Mouse (Mus musculus) layer of hippocampus, adult 18-20 months (tissue): ENCODE results near the gene Cenpc1. TPM values are rescaled to one million over a fixed set of nuclear protein-coding genes. Genes with fewer than 3 reads are reported as not detected.

Source experiments
- DNase-seq, 2 experiments: peaks; one replicate each; pipeline ENCODE4 v3.0.0; 2022; ENCODE audit warnings: low spot score in 2 of 2
- long read RNA-seq: library from polyadenylated mRNA; stranded (forward); transcript quantifications from one replicate; pipeline ENCODE4 v2.0.0, GENCODE M21; 2021
- total RNA-seq, 2 experiments: library from RNA; stranded (reverse); gene quantifications; 2 replicates each; pipeline ENCODE4 v1.2.3; 2021

Cenpc1 gene
- 10 to 100 TPM; 21.4 TPM for total RNA-seq
- long read RNA-seq, partial matches to known transcripts: 1 of 12 reads
- long read RNA-seq, other reads (novel, unspliced or antisense): 7 of 12 reads

DNA sequence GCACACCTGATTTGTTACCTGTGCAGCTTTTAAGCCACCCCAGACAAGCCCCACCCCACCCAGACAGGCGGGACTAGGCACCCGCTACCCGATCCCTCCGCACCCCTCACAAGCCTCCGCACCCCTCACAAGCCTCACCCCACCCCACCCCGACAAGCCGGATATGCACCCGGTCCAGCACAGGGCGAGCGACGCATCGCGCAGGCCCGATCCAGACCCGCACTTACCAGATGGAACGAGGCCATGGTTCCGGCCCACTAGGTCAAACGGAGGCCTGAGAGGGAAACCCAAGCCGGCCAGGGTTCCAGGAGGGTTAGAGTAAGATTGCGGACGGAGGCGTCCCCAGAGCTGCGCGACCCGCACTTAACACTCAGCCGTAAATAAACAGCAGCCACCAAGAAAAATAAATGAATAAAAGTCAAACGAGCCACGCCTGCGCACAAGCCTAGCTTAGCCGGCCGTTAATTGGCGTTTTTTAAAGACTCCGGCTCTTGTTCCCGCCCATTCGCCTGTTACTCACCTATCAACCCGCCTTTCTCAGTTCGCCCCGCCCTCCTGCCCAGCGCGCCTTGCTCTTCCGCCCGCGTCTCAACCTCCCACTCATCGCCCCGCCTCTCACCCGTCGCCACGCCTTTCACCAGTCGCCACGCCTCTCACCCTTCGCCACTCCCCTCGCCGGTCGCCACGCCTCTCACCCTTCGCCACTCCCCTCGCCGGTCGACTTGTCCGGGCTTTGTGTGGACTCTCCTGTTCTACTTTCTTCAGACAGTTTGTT, at the start of gene Cenpc1:
Cenpc1 (minus strand) TSS at position 483 of the 775 bp plus-strand sequence.
- DNase-seq: peak; percentile 91 to 95

DNA sequence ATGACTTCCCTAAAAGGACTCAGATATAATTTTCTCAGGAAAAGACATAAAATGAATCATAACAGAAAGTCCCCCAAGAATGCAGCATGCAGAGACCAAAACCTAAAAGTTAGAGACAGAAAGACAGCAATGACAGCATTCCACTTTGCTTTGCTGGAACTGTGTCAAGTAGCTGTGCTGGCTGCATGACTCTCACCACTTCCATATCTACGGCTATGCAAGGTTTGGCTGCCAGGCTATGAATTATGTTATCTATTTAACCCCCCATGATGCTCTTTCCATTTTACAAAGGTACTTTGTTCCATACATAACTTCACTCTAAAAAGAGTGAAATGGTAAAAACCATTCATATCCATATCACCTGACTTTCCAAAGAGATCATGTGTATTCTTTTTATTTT, 48.6 kb upstream of the Cenpc1 start:
- DNase-seq: no peak

DNA sequence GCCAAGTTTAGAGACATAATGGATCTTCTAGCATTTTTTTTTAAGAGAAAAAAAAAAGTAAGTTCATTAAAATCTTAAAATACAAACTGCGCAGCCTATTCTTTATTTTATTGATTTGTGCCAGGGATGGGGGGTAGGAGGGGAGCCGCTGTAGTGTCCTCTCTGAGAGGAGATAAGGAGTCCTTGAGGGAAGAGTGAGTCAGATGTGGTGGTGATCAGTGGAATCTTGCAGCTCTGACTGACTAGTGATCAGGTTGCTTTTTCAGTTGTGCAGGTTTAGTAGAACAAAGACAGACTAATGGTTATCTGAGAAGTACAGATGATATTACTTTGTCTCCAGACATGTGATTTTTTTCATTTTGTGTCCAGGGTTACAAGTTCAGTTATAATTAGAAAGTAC, 47.7 kb upstream of the Cenpc1 start:
- DNase-seq: no peak

DNA sequence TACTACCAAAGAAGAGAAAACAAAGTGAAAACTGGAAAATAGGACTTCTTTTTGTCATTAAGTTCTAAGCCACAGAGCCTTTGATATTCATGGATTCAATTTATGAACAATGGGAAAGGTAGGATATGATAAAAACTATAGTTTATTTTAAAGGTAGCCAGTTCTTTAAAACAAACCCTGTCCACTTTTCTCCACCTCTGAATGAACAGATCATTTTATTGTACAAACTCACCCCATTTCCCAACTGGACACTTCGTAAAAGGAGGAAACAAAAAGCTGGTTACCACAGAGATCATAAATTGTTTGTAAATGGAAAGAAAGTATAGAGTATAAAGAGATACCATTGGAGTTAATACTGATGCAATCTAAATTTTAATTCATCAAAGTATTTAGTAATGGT, 45.7 kb upstream of the Cenpc1 start:
- DNase-seq: no peak

DNA sequence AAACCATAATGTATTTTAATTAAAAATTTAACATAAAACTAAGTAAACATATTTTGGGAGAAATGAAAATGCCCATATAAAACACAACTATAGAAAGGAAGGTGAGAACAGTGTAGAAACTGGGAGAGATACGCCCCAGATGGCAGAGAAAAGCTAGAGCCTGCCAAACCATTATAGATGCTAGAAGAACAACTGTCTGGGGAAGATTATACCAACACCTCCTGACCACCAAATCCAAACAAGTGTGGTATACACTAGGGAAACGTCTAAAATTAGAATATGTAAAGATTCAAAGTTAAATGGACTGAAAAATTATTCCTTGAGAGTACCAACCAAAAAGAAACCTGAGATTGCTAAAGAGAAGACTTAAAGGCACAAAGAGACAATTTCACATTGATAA, 41.2 kb upstream of the Cenpc1 start:
- DNase-seq: no peak

DNA sequence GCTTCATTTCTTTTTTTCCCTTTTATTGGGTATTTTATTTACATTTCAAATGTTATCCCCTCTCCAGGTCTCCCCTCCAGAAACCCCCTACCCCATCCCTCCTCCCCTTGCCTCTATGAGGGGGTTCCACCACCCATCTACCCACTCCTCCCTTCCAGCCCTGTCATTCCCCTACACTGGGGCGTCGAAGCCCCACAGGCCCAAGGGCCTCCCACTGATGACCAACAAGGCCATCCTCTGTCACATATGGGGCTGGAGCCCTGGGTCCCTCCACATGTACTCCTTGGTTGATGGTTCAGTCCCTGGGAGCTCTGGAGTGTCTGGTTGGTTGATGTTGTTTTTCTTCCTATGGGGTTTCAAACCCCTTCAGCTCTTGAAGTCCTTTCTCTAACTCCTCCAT, 36.8 kb upstream of the Cenpc1 start:
- no peak for DNase-seq

DNA sequence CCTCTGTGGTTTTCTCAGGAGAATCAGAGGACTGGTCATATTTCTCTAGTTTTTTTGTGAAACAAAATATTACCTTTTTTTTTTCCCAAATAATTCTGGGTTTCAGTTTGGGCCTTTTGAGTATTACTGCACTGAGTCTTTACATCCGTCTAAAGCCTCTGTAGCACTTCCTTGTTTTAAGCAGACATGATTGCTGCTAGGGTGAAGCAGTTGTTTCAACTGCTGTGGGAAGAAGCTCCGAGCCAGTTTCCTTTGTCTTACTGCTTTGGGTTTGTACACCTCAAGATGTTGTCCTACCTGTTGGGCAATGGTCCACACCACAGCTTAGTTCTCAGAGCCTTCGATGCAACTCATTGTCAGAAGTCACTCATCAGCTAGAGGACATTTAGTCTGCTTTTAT, 35.2 kb upstream of the Cenpc1 start:
- DNase-seq: no peak

DNA sequence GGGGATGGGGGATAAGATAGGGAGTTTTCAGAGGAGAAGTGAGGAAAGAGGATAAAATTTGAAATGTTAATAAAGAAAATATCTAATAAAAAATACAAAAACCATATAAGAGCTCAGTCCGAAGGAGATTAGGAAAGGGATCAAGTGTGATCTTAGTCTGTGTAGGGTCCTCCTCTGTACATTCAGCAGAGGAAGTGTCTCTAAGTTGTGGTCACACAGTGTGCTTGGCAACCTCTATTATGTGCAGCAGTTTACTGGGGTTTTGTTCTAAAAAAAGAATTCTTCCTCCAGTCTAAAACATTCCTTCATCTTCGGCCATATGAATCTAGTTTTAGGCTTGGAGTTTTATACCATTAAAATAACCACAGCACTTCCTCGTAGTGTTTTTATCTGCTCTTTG, 33.6 kb upstream of the Cenpc1 start:
- DNase-seq: no peak

DNA sequence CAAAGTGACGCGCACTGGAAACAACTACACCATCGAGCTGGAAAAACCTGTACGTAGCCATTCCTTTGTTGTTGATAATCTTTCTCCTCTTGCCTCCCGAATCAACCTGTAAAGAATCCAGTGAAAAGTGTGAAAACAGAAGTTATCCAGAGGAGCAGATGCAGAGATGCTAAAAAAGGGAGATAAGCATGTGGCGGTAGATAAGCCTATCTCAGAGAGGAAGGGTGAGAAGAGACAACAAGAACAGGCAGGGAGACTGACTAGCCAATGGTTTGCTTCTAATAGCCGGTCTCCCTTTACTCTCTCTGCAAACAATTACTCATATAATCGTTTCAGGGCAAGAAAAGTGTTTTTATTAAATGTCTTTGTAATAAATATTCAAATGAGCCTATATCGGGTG, 29.4 kb upstream of the Cenpc1 start:
- DNase-seq: no peak

DNA sequence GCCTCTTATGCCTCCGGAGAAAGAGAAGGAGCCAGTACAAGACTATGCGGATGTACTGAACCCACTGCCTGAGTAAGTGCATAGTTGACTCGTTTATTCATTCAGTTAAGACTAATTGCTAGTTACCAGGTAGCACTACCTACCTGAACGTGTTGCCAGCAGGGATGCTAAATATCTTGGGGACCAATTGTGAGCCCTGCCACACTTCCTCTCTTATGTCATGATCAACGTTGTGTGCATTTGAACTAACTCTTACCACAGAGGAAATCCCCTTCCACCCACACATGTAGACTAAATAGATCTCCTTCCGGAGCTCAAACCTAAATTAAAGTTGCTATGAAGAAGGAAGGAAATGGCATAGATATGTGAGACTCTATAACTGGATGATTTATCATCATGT, 21.4 kb upstream of the Cenpc1 start:
- DNase-seq: no peak

DNA sequence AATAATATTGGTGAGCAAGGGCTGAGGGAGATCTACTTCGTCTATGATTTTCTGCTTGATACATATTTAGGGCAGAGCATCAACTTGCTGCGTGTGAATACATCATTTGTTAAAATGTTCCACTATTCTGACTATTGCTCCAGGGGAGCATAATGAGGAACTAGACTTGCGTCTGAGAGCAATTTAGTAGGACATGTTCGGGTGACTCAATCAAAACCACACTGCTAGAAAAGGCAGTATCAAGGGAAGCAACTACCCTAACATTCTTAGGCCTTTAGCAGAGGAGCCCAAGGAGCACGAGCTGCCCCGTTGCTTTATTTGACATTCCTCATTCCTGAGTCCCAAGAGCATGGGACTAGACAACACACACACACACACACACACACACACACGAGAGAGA, 19.6 kb upstream of the Cenpc1 start:
- no peak for DNase-seq

DNA sequence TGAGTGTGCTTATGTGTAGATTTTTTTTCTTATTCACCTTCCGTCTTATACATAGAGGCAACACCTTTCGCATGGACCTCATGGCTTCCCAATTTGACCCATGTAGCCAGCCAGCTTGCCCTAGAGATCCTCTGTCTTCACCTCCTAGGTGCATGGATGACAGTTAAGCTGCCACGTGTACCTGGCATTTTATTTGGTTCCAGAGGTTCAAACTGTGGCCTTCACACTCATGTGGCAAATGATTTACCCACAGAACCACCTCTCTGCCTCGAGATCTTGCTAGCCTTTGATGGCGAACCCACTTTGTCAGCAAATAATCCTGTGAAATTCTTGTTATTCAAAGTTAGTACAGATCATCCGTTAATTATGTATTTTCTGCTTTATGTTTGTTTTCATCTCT, 18.6 kb upstream of the Cenpc1 start:
- no peak for DNase-seq

DNA sequence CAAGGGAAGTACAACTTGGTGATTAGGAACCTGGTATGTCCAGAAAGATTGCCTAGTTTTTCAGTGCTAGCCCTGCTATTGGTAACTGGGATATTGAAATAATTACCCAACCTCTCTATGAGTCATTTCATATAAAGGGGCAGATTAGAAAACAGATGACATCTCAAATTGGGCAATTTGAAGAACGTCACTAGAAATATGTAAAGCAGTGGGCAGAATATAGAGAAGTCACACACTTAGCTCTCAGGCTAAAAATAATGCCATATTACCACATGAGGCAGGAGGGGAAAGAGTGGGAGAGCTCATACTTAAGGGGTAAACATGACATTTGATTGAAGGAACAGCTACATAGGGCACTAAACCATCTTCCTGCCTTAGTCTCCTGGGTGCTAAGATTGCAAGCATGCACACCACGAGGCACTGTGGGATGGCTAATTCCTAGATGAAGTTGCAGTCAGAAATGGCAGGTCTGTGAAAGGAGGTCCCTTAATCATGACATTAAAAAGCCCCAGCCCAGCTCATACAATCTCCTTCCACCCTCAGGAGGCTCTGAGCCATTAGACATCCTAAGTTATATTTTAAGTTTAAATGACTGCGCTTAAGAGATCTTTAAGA, 13.4 kb upstream of the Cenpc1 start:
- DNase-seq: no peak

DNA sequence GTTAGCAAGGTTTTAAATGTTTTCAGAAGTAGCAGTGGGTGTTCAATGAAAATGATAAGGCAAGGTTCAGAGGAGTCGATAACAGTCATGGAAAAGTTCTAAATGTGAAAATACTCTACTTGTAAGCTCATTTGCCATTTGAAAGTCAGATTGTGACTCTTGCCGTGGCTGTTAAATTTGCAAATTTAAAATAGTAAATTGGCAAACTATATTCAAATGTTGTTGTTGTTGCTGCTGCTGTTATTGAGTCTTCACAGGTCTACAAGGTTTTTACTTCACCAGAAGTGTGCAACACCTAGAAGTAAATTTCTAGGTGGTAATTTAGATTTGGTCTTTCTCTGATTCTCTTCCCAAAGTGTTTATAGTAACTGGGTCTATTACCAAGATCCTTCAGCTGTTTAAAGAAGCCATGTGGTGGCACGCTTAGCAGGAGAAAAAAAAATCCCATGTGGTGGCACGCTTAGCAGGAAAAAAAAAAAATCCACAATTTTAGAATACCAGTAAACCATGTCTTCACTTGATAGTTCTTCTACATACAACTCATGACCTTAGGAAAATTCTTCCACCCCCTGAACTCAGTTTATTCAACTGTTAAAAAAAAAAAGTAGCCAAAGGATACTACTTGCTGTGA, 7.5 kb upstream of the Cenpc1 start:
- DNase-seq: no peak

DNA sequence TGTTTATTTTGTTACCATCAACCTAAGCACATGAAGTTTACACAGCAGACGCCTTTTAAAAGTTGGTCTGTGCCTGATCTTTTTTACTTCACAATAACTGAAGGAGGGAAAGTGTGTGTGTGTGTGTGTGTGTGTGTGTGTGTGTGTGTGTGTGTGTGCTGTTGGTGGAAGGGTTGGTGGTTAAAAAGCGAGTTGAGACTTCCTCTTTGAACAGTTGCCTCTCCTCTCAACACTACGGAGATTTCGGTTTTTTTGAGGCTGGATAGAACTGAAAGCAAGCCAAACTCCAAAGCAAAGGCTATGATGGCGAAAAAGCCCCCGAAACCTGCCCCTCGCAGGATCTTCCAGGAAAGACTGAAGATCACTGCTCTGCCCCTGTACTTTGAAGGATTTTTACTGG, 6.2 kb upstream of the Cenpc1 start, which contains the start of gene Stap1:
Stap1 (plus strand) TSS at position 209 of the 400 bp plus-strand sequence.
- DNase-seq: no peak

DNA sequence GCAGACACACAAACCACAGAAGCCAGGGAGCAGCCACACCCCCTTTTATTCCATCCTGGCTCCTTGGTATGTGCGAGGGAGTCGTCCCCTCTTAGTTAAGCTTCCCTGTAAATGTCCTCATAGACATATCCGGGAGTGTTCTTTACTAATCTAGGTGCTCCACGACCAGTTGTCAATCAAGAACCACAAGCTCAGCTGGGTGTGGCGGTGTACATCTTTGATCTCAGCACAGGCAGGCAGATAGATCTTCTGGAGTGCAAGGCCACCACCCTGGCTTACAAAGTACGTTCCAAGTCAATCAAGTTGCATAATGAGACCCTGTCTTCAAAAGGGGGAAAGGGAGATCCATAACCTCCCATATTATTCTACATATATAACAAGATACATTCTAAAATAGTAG, 3.7 kb upstream of the Cenpc1 start:
- no peak for DNase-seq

DNA sequence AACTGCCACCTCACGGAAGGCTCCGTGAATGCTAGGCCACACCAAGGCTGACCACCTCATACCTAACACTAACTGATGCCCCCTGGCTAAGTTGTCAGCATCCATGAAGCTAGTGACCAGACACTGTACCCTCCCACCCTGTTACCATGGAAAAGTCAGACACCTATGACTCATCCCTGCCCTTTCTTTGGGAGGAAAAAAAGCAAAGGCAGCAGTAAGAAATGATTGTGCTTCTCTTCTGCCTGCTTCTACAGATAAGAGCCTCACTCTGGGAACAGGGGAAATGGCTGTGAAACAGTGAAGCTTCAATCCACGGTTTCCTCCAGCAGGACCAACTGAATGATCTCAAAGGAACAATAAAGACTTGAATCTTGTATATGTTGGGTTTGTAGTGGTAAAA, 3.1 kb upstream of the Cenpc1 start:
- no peak for DNase-seq

DNA sequence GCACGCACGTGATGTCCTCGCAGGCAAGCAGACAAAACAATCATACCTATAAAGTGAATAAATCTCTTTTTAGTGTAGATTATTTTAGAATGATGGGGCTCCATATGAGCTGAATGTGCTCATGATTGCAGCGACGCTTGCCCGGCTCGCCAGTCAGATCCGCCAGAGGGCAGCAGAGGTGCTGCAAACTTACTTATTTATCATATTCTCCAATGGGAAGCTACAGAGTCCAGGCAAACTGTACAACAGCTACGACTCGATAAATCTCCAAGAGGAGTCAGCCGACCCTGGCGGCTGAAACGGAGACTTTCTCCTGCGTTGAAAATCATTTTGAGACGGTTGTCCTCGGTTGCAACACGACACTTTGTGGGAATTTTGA, 1.2 kb upstream of the Cenpc1 start:
- DNase-seq: peak; percentile 80 to 95

DNA sequence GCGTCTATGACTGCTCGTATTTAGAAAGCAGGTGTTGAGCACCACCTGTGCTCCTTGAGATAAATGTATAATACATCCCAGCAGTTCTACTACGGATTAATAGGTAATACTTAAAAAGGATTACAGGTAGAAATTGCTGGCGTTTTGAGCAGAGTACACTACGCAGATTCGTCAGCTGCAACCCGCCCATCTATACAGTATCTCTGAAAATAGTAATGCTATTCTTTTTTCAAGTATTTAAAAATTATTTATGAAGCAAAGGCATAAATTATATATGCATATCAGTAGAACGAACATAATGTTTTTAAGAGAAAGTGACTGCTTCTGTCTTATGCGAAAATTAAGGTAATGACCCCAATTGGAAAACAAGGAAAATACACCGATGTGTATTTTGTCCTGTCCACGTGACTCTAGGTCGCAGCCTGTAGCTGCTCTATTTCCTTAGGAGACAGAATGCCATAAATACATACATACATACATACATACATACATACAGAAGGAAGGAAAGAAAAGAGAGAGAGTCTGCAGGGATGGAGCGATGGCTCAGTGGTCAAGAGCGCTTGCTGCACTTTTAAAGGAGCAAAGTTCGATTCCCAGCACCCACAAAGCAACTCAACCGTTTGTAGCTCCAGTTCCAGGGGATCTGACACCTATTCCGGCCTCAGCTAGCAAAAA, 630 bp upstream of the Cenpc1 start:
- DNase-seq: no peak

DNA sequence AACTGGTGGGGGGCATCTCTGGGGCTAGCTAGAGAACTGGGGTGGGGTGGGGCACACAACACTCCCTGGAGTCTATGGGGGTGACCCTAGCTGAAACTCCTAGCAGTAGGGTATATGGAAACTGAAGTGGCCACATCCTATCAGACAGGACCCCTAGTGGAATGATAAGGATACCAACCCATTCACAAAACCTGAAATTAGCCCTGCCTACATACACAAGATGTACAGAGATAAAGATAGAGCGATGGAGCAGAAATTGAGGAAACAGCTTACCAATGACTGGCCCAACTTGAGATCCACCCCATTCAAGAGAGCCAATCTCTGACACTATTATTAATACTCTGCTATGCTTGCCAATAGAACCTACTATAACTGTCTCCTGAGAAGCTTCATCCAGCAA, 1.9 kb downstream of the Cenpc1 start:
- DNase-seq: no peak

DNA sequence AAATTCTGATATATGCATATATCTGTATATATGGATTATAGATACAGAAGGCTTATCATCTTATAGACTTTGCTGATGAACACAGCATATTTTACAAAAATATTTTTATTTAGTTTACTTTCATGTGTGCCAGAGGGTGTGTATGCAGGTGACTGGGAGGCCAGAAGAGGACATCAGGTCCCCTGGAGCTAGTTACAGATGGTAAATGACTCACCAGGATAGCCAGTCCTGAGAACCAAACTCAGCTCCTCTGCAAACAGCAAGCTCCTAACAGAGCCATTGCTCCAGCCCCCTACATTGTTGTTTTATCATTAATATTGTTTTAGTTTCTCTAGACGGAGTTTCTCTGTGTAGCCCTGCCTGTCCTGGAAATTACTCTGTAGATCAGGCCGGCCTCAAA, 35.6 kb downstream of the Cenpc1 start:
- no peak for DNase-seq
